Mouse (Mus musculus): ENCODE measurements around the gene Commd3. TPM values are rescaled to one million over a fixed set of nuclear protein-coding genes. Genes with fewer than 3 reads are reported as not detected.
A peak's percentile ranks its signal among the peaks of the same experiment; 100 is the strongest.

Commd3 gene
- polyA plus RNA-seq, 1 experiment from 2014 or later = 152 TPM

DNA sequence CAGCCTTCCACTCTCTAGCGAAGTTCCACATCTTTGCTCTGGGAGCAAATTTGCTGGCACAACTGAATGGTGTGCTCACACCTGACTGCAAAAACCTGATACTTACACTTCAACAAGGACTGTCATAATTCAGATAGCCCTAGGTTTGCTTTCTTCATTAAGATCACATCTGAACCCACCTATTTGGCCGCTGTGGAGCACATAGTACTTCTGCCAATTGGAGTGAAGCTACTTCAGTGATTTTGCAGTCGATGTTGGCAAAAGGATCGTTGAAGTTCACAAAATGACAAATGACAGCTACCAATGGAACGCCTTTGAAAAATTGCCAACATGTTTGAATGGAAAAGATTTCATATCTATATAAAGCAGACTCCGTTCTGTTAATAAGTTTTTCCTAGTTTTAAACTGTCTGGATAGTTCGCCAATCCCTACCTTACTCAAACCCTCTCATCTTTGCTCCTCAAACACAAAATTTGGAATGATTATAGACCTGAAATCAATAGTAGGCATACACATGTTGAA, 23.5 kb downstream of the Commd3 start:
- Histone ChIP-seq H3K27me3 (ENCODE audit: control insufficient read depth, insufficient read depth, low read length) (peaks cover 52% of the 10 kb centered on the region), H3K9ac (ENCODE audit: low read depth, low read length) (no peak overlapping the region), H3K4me2 (replicated peaks; ENCODE audit: low read depth, low read length) (no peak overlapping the region), H3K9me3 (ENCODE audit: control insufficient read depth, low read length) (no peaks in the 10 kb centered on the region), H3K36me3 (ENCODE audit: control insufficient read depth, insufficient read depth, low read length) (no peaks in the 10 kb centered on the region), H3K4me1 (replicated peaks; ENCODE audit: control insufficient read depth, insufficient read depth, low read length) (no peaks in the 10 kb centered on the region), H3K27ac (ENCODE audit: low read depth, low read length) (no peak overlapping the region), H3K4me3 (ENCODE audit: low read depth, low read length) (no peak overlapping the region)
- DNase-seq (ENCODE audit: low spot score) = peak; percentile 45
- 5% methylated on average over 7 of the region's 7 CpGs for WGBS
- no peak for ATAC-seq (ENCODE audit: low FRiP score)

DNA sequence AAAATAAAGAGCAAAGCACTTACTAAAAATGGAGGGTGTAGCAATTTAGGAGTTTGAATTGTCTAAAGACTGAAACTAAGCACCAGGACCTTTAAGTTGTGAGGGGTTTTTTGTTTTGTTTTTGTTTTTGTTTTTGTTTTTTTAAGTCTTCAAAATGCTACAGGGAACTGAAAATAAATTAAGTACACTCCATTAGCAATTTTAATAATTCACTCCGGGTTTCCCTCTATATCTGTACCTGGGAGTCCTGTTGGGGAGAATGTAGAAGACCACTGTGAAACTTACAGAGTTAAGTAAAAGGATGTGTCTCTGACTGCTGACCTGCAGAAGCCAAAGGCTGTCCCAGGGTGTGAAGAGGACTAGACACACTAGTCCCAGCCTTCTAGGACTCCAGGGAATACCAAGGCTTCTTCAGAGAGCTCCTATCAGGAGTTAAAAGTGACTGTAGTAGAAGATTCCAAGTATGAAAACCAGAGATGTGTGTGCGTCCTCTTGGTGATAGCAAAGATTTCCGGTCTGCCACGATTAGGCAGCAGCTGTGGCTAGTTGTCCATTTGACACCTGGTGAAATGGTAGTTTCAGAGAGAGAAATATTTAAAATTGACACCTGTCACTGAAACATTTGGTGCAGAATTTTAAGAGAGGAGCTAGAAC, 25.5 kb downstream of the Commd3 start:
- H3K4me3 ChIP-seq (ENCODE audit: low read depth, low read length) = no peak overlapping the region
- no peak overlapping the region for H3K4me2 ChIP-seq (replicated peaks; ENCODE audit: low read depth, low read length)
- ATAC-seq (ENCODE audit: low FRiP score) = no peak
- peak; percentile 43 for DNase-seq (ENCODE audit: low spot score)
- no peaks in the 10 kb centered on the region for H3K4me1 ChIP-seq (replicated peaks; ENCODE audit: control insufficient read depth, insufficient read depth, low read length)
- H3K36me3 ChIP-seq (ENCODE audit: control insufficient read depth, insufficient read depth, low read length) = no peaks in the 10 kb centered on the region
- no peak overlapping the region for H3K27ac ChIP-seq (ENCODE audit: low read depth, low read length)
- H3K9ac ChIP-seq (ENCODE audit: low read depth, low read length) = no peak overlapping the region
- peaks cover 55% of the 10 kb centered on the region for H3K27me3 ChIP-seq (ENCODE audit: control insufficient read depth, insufficient read depth, low read length)
- no peaks in the 10 kb centered on the region for H3K9me3 ChIP-seq (ENCODE audit: control insufficient read depth, low read length)
- WGBS = 3% methylated on average over 4 of the region's 4 CpGs

- no peaks in the 10 kb centered on the region for H3K36me3 ChIP-seq (ENCODE audit: control insufficient read depth, insufficient read depth, low read length)
- H3K9ac ChIP-seq (ENCODE audit: low read depth, low read length) = no peak overlapping the region
- 0 out of 2 replicates have a peak overlapping the region, but pooled peaks have one; percentile 8 for H3K4me3 ChIP-seq (ENCODE audit: low read depth, low read length)
- no peaks in the 10 kb centered on the region for H3K4me1 ChIP-seq (replicated peaks; ENCODE audit: control insufficient read depth, insufficient read depth, low read length)
- DNase-seq (ENCODE audit: low spot score) (peak; percentile 72), ATAC-seq (ENCODE audit: low FRiP score) (no peak; the same call in 1 of the 2 replicates)
- no peak overlapping the region for H3K27ac ChIP-seq (ENCODE audit: low read depth, low read length)
- peaks cover 52% of the 10 kb centered on the region for H3K27me3 ChIP-seq (ENCODE audit: control insufficient read depth, insufficient read depth, low read length)
- no peaks in the 10 kb centered on the region for H3K9me3 ChIP-seq (ENCODE audit: control insufficient read depth, low read length)
- under 1% methylated on average over 55 of the region's 56 CpGs for WGBS
- no peak overlapping the region for H3K4me2 ChIP-seq (replicated peaks; ENCODE audit: low read depth, low read length)
Observed at GRCm38 (mm10) chr2:18698663-18699385, 26.6 kb downstream of the Commd3 start.

- Histone ChIP-seq H3K4me2 (replicated peaks; ENCODE audit: low read depth, low read length) (no peak overlapping the region), H3K27ac (ENCODE audit: low read depth, low read length) (no peak overlapping the region), H3K4me3 (ENCODE audit: low read depth, low read length) (no peak overlapping the region), H3K36me3 (ENCODE audit: control insufficient read depth, insufficient read depth, low read length) (no peaks in the 10 kb centered on the region), H3K9ac (ENCODE audit: low read depth, low read length) (no peak overlapping the region), H3K27me3 (ENCODE audit: control insufficient read depth, insufficient read depth, low read length) (peaks cover 52% of the 10 kb centered on the region), H3K9me3 (ENCODE audit: control insufficient read depth, low read length) (no peaks in the 10 kb centered on the region), H3K4me1 (replicated peaks; ENCODE audit: control insufficient read depth, insufficient read depth, low read length) (no peaks in the 10 kb centered on the region)
- DNase-seq (ENCODE audit: low spot score) (peak; percentile 61), ATAC-seq (ENCODE audit: low FRiP score) (no peak)
- WGBS = under 1% methylated on average over 11 of the region's 11 CpGs
Observed at GRCm38 (mm10) chr2:18699401-18699990, 27.3 kb downstream of the Commd3 start.

- Histone ChIP-seq H3K4me1 (replicated peaks; ENCODE audit: control insufficient read depth, insufficient read depth, low read length) (no peaks in the 10 kb centered on the region), H3K36me3 (ENCODE audit: control insufficient read depth, insufficient read depth, low read length) (no peaks in the 10 kb centered on the region), H3K4me3 (ENCODE audit: low read depth, low read length) (no peak overlapping the region), H3K27me3 (ENCODE audit: control insufficient read depth, insufficient read depth, low read length) (no peaks in the 10 kb centered on the region), H3K9me3 (ENCODE audit: control insufficient read depth, low read length) (no peaks in the 10 kb centered on the region), H3K27ac (ENCODE audit: low read depth, low read length) (no peak overlapping the region), H3K4me2 (replicated peaks; ENCODE audit: low read depth, low read length) (no peak overlapping the region), H3K9ac (ENCODE audit: low read depth, low read length) (no peak overlapping the region)
- ATAC-seq (ENCODE audit: low FRiP score) (no peak), DNase-seq (ENCODE audit: low spot score) (no peak)
- 82% methylated on average over 3 of the region's 3 CpGs for WGBS
Observed at GRCm38 (mm10) chr2:18710356-18710755, 38.2 kb downstream of the Commd3 start.

- Histone ChIP-seq H3K27me3 (ENCODE audit: control insufficient read depth, insufficient read depth, low read length) (no peaks in the 10 kb centered on the region), H3K36me3 (ENCODE audit: control insufficient read depth, insufficient read depth, low read length) (no peaks in the 10 kb centered on the region), H3K9ac (ENCODE audit: low read depth, low read length) (no peak overlapping the region), H3K4me3 (ENCODE audit: low read depth, low read length) (no peak overlapping the region), H3K4me2 (replicated peaks; ENCODE audit: low read depth, low read length) (no peak overlapping the region), H3K4me1 (replicated peaks; ENCODE audit: control insufficient read depth, insufficient read depth, low read length) (no peaks in the 10 kb centered on the region), H3K9me3 (ENCODE audit: control insufficient read depth, low read length) (no peaks in the 10 kb centered on the region), H3K27ac (ENCODE audit: low read depth, low read length) (no peak overlapping the region)
- ATAC-seq (ENCODE audit: low FRiP score) = no peak
- DNase-seq (ENCODE audit: low spot score) = no peak
- WGBS = 73% methylated on average over 2 of the region's 2 CpGs
Observed at GRCm38 (mm10) chr2:18713071-18713470, 40.9 kb downstream of the Commd3 start.

- WGBS = 82% methylated on average over 3 of the region's 3 CpGs
Observed at GRCm38 (mm10) chr2:18714337-18714736, 42.2 kb downstream of the Commd3 start.

GRCm38 (mm10) chr2:18718521-18718920, 46.3 kb downstream of the Commd3 start:
- H3K4me3 ChIP-seq (ENCODE audit: low read depth, low read length) = no peak overlapping the region
- no peak overlapping the region for H3K27ac ChIP-seq (ENCODE audit: low read depth, low read length)
- no peaks in the 10 kb centered on the region for H3K36me3 ChIP-seq (ENCODE audit: control insufficient read depth, insufficient read depth, low read length)
- WGBS = 82% methylated on average over 4 of the region's 4 CpGs
- DNase-seq (ENCODE audit: low spot score) (no peak), ATAC-seq (ENCODE audit: low FRiP score) (no peak)
- H3K9me3 ChIP-seq (ENCODE audit: control insufficient read depth, low read length) = no peaks in the 10 kb centered on the region
- H3K9ac ChIP-seq (ENCODE audit: low read depth, low read length) = no peak overlapping the region
- no peaks in the 10 kb centered on the region for H3K27me3 ChIP-seq (ENCODE audit: control insufficient read depth, insufficient read depth, low read length)
- no peak overlapping the region for H3K4me2 ChIP-seq (replicated peaks; ENCODE audit: low read depth, low read length)
- H3K4me1 ChIP-seq (replicated peaks; ENCODE audit: control insufficient read depth, insufficient read depth, low read length) = no peaks in the 10 kb centered on the region

More at GRCm38 (mm10) chr2:18714337-18714736, 42.2 kb downstream of the Commd3 start:
- DNase-seq (ENCODE audit: low spot score) = no peak
- no peaks in the 10 kb centered on the region for H3K4me1 ChIP-seq (replicated peaks; ENCODE audit: control insufficient read depth, insufficient read depth, low read length)
- no peaks in the 10 kb centered on the region for H3K27me3 ChIP-seq (ENCODE audit: control insufficient read depth, insufficient read depth, low read length)
- no peak overlapping the region for H3K4me3 ChIP-seq (ENCODE audit: low read depth, low read length)
- no peak overlapping the region for H3K27ac ChIP-seq (ENCODE audit: low read depth, low read length)
- no peak overlapping the region for H3K9ac ChIP-seq (ENCODE audit: low read depth, low read length)
- H3K9me3 ChIP-seq (ENCODE audit: control insufficient read depth, low read length) = no peaks in the 10 kb centered on the region
- no peak for ATAC-seq (ENCODE audit: low FRiP score)
- no peak overlapping the region for H3K4me2 ChIP-seq (replicated peaks; ENCODE audit: low read depth, low read length)
- no peaks in the 10 kb centered on the region for H3K36me3 ChIP-seq (ENCODE audit: control insufficient read depth, insufficient read depth, low read length)

Data from hindbrain, embryonic 11.5 days (tissue).